Mouse (Mus musculus): ENCODE results near the gene Glis3. TPM values are rescaled to one million over a fixed set of nuclear protein-coding genes. Genes with fewer than 3 reads are reported as not detected.

Glis3 gene
- total and polyA plus RNA-seq, 3 experiments: not detected

- no peaks in the 10 kb centered on the region for H3K9me3 ChIP-seq (replicated peaks; ENCODE audit: insufficient read depth, low read length)
- no peak overlapping the region for H3K4me3 ChIP-seq (ENCODE audit: control insufficient read depth in 1 of 2, insufficient read depth in 1 of 2, low read depth in 2 of 2, low read length in 2 of 2)
- no peaks in the 10 kb centered on the region for H3K27me3 ChIP-seq (ENCODE audit: control insufficient read depth in 1 of 2, insufficient read depth in 2 of 2, low read length in 2 of 2)
- no peaks in the 10 kb centered on the region for H3K36me3 ChIP-seq (ENCODE audit: control insufficient read depth in 1 of 2, insufficient read depth in 2 of 2, low read length in 2 of 2)
- H3K79me2 ChIP-seq (ENCODE audit: control insufficient read depth, insufficient read depth, low read length, poor library complexity): no peaks in the 10 kb centered on the region
- no peak for DNase-seq (ENCODE audit: low read depth, low spot score)
- H3K4me1 ChIP-seq (ENCODE audit: control insufficient read depth in 1 of 2, insufficient read depth in 2 of 2, low read length in 2 of 2): no peaks in the 10 kb centered on the region
- TF ChIP-seq MAFK (IDR thresholded peaks at IDR 0.05; ENCODE audit: borderline replicate concordance, low read depth, low read length) (no peak), SMC3 (IDR thresholded peaks at IDR 0.05; ENCODE audit: low read depth, low read length) (no peak), KAT2A (conservative IDR thresholded peaks at IDR 0.05; ENCODE audit: low read depth, low read length) (no peak), ELF1 (IDR thresholded peaks at IDR 0.05; ENCODE audit: low read depth, low read length) (no peak), MYC (IDR thresholded peaks at IDR 0.05; ENCODE audit: low read depth, low read length) (no peak), MAX (IDR thresholded peaks at IDR 0.05; ENCODE audit: low read length) (no peak), TCF12 (IDR thresholded peaks at IDR 0.05; ENCODE audit: low read depth, low read length) (no peak), MEF2A (IDR thresholded peaks at IDR 0.05; ENCODE audit: extremely low read depth, insufficient replicate concordance, low read depth, low read length, poor library complexity, severe bottlenecking) (no peak), ZC3H11A (IDR thresholded peaks at IDR 0.05; ENCODE audit: low read depth, low read length) (no peak), NRF1 (IDR thresholded peaks at IDR 0.05; ENCODE audit: insufficient read depth, low read depth, low read length, poor library complexity, severe bottlenecking) (no peak), CTCF (IDR thresholded peaks at IDR 0.05 in 2 of 3, conservative IDR thresholded peaks at IDR 0.05 in 1 of 3; ENCODE audit: control insufficient read depth in 1 of 3, insufficient read depth in 1 of 3, low read depth in 2 of 3, low read length in 3 of 3, poor library complexity in 1 of 3, severe bottlenecking in 1 of 3) (no peak), ZMIZ1 (IDR thresholded peaks at IDR 0.05; ENCODE audit: low read depth, low read length) (no peak), MYB (IDR thresholded peaks at IDR 0.05; ENCODE audit: low read depth, low read length) (no peak), RCOR1 (IDR thresholded peaks at IDR 0.05; ENCODE audit: low read depth, low read length) (no peak), MXI1 (IDR thresholded peaks at IDR 0.05; ENCODE audit: low read depth, low read length) (no peak), UBTF (IDR thresholded peaks at IDR 0.05; ENCODE audit: borderline replicate concordance, insufficient read depth, low read depth, low read length) (no peak), RAD21 (IDR thresholded peaks at IDR 0.05; ENCODE audit: low read depth, low read length) (no peak), MAZ (IDR thresholded peaks at IDR 0.05; ENCODE audit: low read depth, low read length) (no peak)
- no peak overlapping the region for H3K9ac ChIP-seq (ENCODE audit: control insufficient read depth, low read depth, low read length, poor library complexity, severe bottlenecking)
- H3K27ac ChIP-seq (ENCODE audit: control insufficient read depth, low read depth, low read length): no peak overlapping the region
These were observed 178.9 kb downstream of the Glis3 start for GRCm38 (mm10) chr19:28500975-28501374.

DNA sequence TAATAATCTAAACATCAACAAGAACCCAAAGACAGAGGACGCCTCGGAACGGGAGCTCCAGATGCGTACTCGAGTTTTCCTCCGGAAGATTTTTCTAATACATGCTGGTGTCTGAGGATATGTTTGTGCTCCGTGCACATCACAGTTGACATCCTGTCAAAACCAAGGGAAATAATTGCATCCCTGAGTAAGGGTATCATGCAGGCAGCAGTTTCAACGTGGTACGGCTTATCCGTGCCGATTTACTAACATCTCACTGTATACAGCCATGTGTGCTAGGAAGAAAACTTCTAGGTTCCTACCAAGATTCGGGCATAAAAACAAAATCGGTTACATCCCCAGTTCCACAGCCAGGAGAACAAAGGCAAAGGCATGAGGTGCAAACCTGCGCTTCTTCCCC lies 179.4 kb downstream of the Glis3 start:
- Histone ChIP-seq H3K79me2 (ENCODE audit: control insufficient read depth, insufficient read depth, low read length, poor library complexity) (no peaks in the 10 kb centered on the region), H3K27me3 (ENCODE audit: control insufficient read depth in 1 of 2, insufficient read depth in 2 of 2, low read length in 2 of 2) (no peaks in the 10 kb centered on the region), H3K9me3 (replicated peaks; ENCODE audit: insufficient read depth, low read length) (no peaks in the 10 kb centered on the region), H3K4me1 (ENCODE audit: control insufficient read depth in 1 of 2, insufficient read depth in 2 of 2, low read length in 2 of 2) (no peaks in the 10 kb centered on the region), H3K9ac (ENCODE audit: control insufficient read depth, low read depth, low read length, poor library complexity, severe bottlenecking) (no peak overlapping the region), H3K4me3 (ENCODE audit: control insufficient read depth in 1 of 2, insufficient read depth in 1 of 2, low read depth in 2 of 2, low read length in 2 of 2) (no peak overlapping the region), H3K27ac (ENCODE audit: control insufficient read depth, low read depth, low read length) (no peak overlapping the region), H3K36me3 (ENCODE audit: control insufficient read depth in 1 of 2, insufficient read depth in 2 of 2, low read length in 2 of 2) (no peaks in the 10 kb centered on the region)
- no peak for TF ChIP-seq SMC3 (IDR thresholded peaks at IDR 0.05; ENCODE audit: low read depth, low read length)
- TF ChIP-seq MYC (IDR thresholded peaks at IDR 0.05; ENCODE audit: low read depth, low read length): no peak
- no peak for TF ChIP-seq ELF1 (IDR thresholded peaks at IDR 0.05; ENCODE audit: low read depth, low read length)
- no peak for TF ChIP-seq CTCF (IDR thresholded peaks at IDR 0.05 in 2 of 3, conservative IDR thresholded peaks at IDR 0.05 in 1 of 3; ENCODE audit: control insufficient read depth in 1 of 3, insufficient read depth in 1 of 3, low read depth in 2 of 3, low read length in 3 of 3, poor library complexity in 1 of 3, severe bottlenecking in 1 of 3)
- TF ChIP-seq CHD1 (IDR thresholded peaks at IDR 0.05; ENCODE audit: low read depth, low read length): no peak
- TF ChIP-seq KAT2A (conservative IDR thresholded peaks at IDR 0.05; ENCODE audit: low read depth, low read length): no peak
- no peak for DNase-seq (ENCODE audit: low read depth, low spot score)

Data from MEL (cell line).